ENCODE assay signal across 19 mouse cellular contexts in the genomic region with DNA sequence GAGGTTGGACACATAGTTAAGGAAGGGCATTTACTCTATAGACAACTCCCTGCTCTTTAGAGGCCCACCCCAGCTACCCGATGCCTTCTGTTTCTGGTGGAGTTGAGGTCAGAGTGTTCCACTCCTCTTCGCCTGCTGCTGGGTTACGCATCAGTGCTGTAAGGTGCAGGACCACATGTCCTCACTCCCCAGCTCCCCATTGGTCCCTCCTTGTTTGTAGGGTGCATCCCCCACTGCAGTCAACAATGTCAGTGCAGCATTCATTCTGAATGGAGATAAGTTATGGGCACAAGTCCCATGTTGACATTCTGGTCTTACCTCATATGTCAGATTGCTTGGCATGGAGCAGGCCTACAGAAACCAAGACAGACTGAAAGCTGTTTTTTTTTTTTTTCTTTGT.
DNase-seq lines count a peak whose midpoint lies in the region; ATAC-seq lines count a peak whose summit lies in the region.
"Had no signal": no experiment of that assay in that cellular context is flagged by ENCODE, and none has a peak within 500 bp of the region (broad histone marks: within the 10 kb centered on the region; RNA-seq: fewer than 3 reads in every experiment).

No protein-coding gene starts in this region.

- no peak overlapping the region for H3K9ac ChIP-seq in forebrain, embryonic 14.5 days (ENCODE audit: low read length)
- no peak overlapping the region for H3K9ac ChIP-seq in hindbrain, embryonic 15.5 days
- no peak overlapping the region for H3K9ac ChIP-seq in hindbrain, embryonic 16.5 days (ENCODE audit: low read depth, low read length)
- no peak overlapping the region for H3K9ac ChIP-seq in midbrain, embryonic 11.5 days (ENCODE audit: low read length)
- no peak overlapping the region for H3K9ac ChIP-seq in midbrain, embryonic 16.5 days (ENCODE audit: low read depth, low read length)
- no peak overlapping the region for H3K9ac ChIP-seq in forebrain, embryonic 16.5 days (replicated peaks; ENCODE audit: low read depth, low read length)
- H3K9ac ChIP-seq: liver, embryonic 14.5 days had no signal

- no peak overlapping the region for H3K4me3 ChIP-seq in forebrain, embryonic 14.5 days (ENCODE audit: low read depth, low read length)
- H3K4me3 ChIP-seq in forebrain, embryonic 10.5 days, result no peak overlapping the region
- H3K4me3 ChIP-seq in hindbrain, embryonic 15.5 days, result no peak overlapping the region
- H3K4me3 ChIP-seq in hindbrain, embryonic 16.5 days (ENCODE audit: low read length), result no peak overlapping the region
- no peak overlapping the region for H3K4me3 ChIP-seq in midbrain, embryonic 11.5 days (ENCODE audit: low read depth, low read length)
- no peak overlapping the region for H3K4me3 ChIP-seq in midbrain, embryonic 16.5 days (ENCODE audit: low read depth, low read length)
- no peak overlapping the region for H3K4me3 ChIP-seq in forebrain, embryonic 16.5 days (replicated peaks; ENCODE audit: low read length)
- H3K4me3 ChIP-seq: midbrain, embryonic 10.5 days; myocyte had no signal

- no peak for ATAC-seq in forebrain, embryonic 14.5 days
- peak; percentile 62 for ATAC-seq in hindbrain, embryonic 15.5 days (ENCODE audit: low FRiP score, low read depth)
- ATAC-seq in hindbrain, embryonic 16.5 days, result no peak
- no peak for ATAC-seq in midbrain, embryonic 11.5 days (ENCODE audit: low FRiP score)
- no peak for ATAC-seq in midbrain, embryonic 16.5 days
- 0 out of 2 replicates have a peak, but pooled peaks have one; percentile 38 for ATAC-seq in forebrain, embryonic 16.5 days
- ATAC-seq: inflammation-experienced regulatory T-cells, adult 6 months had no signal

- 87% methylated on average over 3 of the region's 3 CpGs for WGBS in forebrain, embryonic 14.5 days
- WGBS in forebrain, embryonic 10.5 days, result 91% methylated on average over 3 of the region's 3 CpGs
- WGBS in hindbrain, embryonic 15.5 days, result 83% methylated on average over 3 of the region's 3 CpGs
- 70% methylated on average over 3 of the region's 3 CpGs for WGBS in hindbrain, embryonic 16.5 days
- 85% methylated on average over 3 of the region's 3 CpGs for WGBS in midbrain, embryonic 11.5 days
- 91% methylated on average over 3 of the region's 3 CpGs for WGBS in midbrain, embryonic 16.5 days
- 76% methylated on average over 3 of the region's 3 CpGs for WGBS in forebrain, embryonic 16.5 days

- H3K27me3 ChIP-seq in forebrain, embryonic 14.5 days (replicated peaks; ENCODE audit: control insufficient read depth, insufficient read depth, low read length), result no peaks in the 10 kb centered on the region
- H3K27me3 ChIP-seq in forebrain, embryonic 10.5 days (ENCODE audit: poor library complexity, severe bottlenecking), result no peaks in the 10 kb centered on the region
- no peaks in the 10 kb centered on the region for H3K27me3 ChIP-seq in hindbrain, embryonic 15.5 days
- no peaks in the 10 kb centered on the region for H3K27me3 ChIP-seq in hindbrain, embryonic 16.5 days (replicated peaks; ENCODE audit: control insufficient read depth, insufficient read depth, low read length)
- no peaks in the 10 kb centered on the region for H3K27me3 ChIP-seq in midbrain, embryonic 11.5 days (ENCODE audit: control insufficient read depth, insufficient read depth, low read length)
- no peaks in the 10 kb centered on the region for H3K27me3 ChIP-seq in midbrain, embryonic 16.5 days (ENCODE audit: control insufficient read depth, insufficient read depth, low read depth, low read length)
- no peaks in the 10 kb centered on the region for H3K27me3 ChIP-seq in forebrain, embryonic 16.5 days (replicated peaks; ENCODE audit: control insufficient read depth, insufficient read depth, low read length)

- H3K9me3 ChIP-seq in forebrain, embryonic 14.5 days (replicated peaks; ENCODE audit: control insufficient read depth, low read length), result no peaks in the 10 kb centered on the region
- no peaks in the 10 kb centered on the region for H3K9me3 ChIP-seq in forebrain, embryonic 10.5 days
- H3K9me3 ChIP-seq in hindbrain, embryonic 15.5 days, result no peaks in the 10 kb centered on the region
- H3K9me3 ChIP-seq in hindbrain, embryonic 16.5 days (ENCODE audit: control insufficient read depth, low read length), result no peaks in the 10 kb centered on the region
- H3K9me3 ChIP-seq in midbrain, embryonic 11.5 days (ENCODE audit: control insufficient read depth, low read length), result no peaks in the 10 kb centered on the region
- no peaks in the 10 kb centered on the region for H3K9me3 ChIP-seq in midbrain, embryonic 16.5 days (replicated peaks; ENCODE audit: control insufficient read depth, low read length, poor library complexity, severe bottlenecking)
- no peaks in the 10 kb centered on the region for H3K9me3 ChIP-seq in forebrain, embryonic 16.5 days (ENCODE audit: control insufficient read depth, low read length)
- H3K9me3 ChIP-seq: midbrain, embryonic 10.5 days had no signal

- no peak overlapping the region for H3K27ac ChIP-seq in forebrain, embryonic 14.5 days (ENCODE audit: low read depth, low read length)
- H3K27ac ChIP-seq in forebrain, embryonic 10.5 days, result no peak overlapping the region
- no peak overlapping the region for H3K27ac ChIP-seq in hindbrain, embryonic 15.5 days (replicated peaks)
- H3K27ac ChIP-seq in hindbrain, embryonic 16.5 days (ENCODE audit: low read depth, low read length), result no peak overlapping the region
- no peak overlapping the region for H3K27ac ChIP-seq in midbrain, embryonic 11.5 days (ENCODE audit: low read depth, low read length)
- no peak overlapping the region for H3K27ac ChIP-seq in midbrain, embryonic 16.5 days (ENCODE audit: low read length)
- no peak overlapping the region for H3K27ac ChIP-seq in forebrain, embryonic 16.5 days (ENCODE audit: low read length)
- H3K27ac ChIP-seq: liver, embryonic 14.5 days; midbrain, embryonic 10.5 days had no signal

- no peak overlapping the region for H3K4me2 ChIP-seq in forebrain, embryonic 14.5 days (ENCODE audit: low read length)
- H3K4me2 ChIP-seq in hindbrain, embryonic 15.5 days, result no peak overlapping the region
- no peak overlapping the region for H3K4me2 ChIP-seq in hindbrain, embryonic 16.5 days (ENCODE audit: low read length)
- H3K4me2 ChIP-seq in midbrain, embryonic 11.5 days, result no peak overlapping the region
- H3K4me2 ChIP-seq in midbrain, embryonic 16.5 days (ENCODE audit: low read length), result no peak overlapping the region
- H3K4me2 ChIP-seq in forebrain, embryonic 16.5 days (ENCODE audit: low read length), result no peak overlapping the region

- peak; percentile 29 for DNase-seq in forebrain, embryonic 14.5 days (ENCODE audit: low spot score)
- DNase-seq in forebrain, embryonic 10.5 days (ENCODE audit: extremely low spot score, low spot score), result no peak
- DNase-seq in midbrain, embryonic 11.5 days (ENCODE audit: low spot score, missing footprints), result peak; percentile 59
- no peak for DNase-seq in natural killer cell, adult 2 months (ENCODE audit: low spot score in 2 of 2)
- DNase-seq: adrenal gland, postnatal 14 days; cerebellum, adult 8-10 months; heart, postnatal 36 days; kidney, postnatal 10 days; layer of hippocampus, adult 9-11 months; lung, postnatal 10 days; thymus, adult 2 months had no signal

- H3K36me3 ChIP-seq in forebrain, embryonic 14.5 days (ENCODE audit: control insufficient read depth, insufficient read depth, low read length), result no peaks in the 10 kb centered on the region
- no peaks in the 10 kb centered on the region for H3K36me3 ChIP-seq in forebrain, embryonic 10.5 days (replicated peaks)
- no peaks in the 10 kb centered on the region for H3K36me3 ChIP-seq in hindbrain, embryonic 15.5 days
- H3K36me3 ChIP-seq in hindbrain, embryonic 16.5 days (ENCODE audit: control insufficient read depth, insufficient read depth, low read length), result no peaks in the 10 kb centered on the region
- no peaks in the 10 kb centered on the region for H3K36me3 ChIP-seq in midbrain, embryonic 11.5 days (ENCODE audit: control insufficient read depth, insufficient read depth, low read length)
- no peaks in the 10 kb centered on the region for H3K36me3 ChIP-seq in midbrain, embryonic 16.5 days (ENCODE audit: control insufficient read depth, insufficient read depth, low read length)
- no peaks in the 10 kb centered on the region for H3K36me3 ChIP-seq in forebrain, embryonic 16.5 days (ENCODE audit: control insufficient read depth, insufficient read depth)
- H3K36me3 ChIP-seq: midbrain, embryonic 10.5 days had no signal

- 0 out of 2 replicates have a peak, but pooled peaks cover 11% of the 10 kb centered on the region for H3K4me1 ChIP-seq in forebrain, embryonic 14.5 days (ENCODE audit: control insufficient read depth, insufficient read depth, low read length)
- peaks cover 28% of the 10 kb centered on the region for H3K4me1 ChIP-seq in forebrain, embryonic 10.5 days
- peaks cover 24% of the 10 kb centered on the region for H3K4me1 ChIP-seq in hindbrain, embryonic 15.5 days (replicated peaks)
- peaks cover 7% of the 10 kb centered on the region for H3K4me1 ChIP-seq in hindbrain, embryonic 16.5 days (ENCODE audit: control insufficient read depth, insufficient read depth, low read depth, low read length)
- no peaks in the 10 kb centered on the region for H3K4me1 ChIP-seq in midbrain, embryonic 11.5 days (ENCODE audit: control insufficient read depth, insufficient read depth, low read length)
- H3K4me1 ChIP-seq in midbrain, embryonic 16.5 days (ENCODE audit: control insufficient read depth, insufficient read depth, low read length), result peaks cover 8% of the 10 kb centered on the region; the same call in 1 of the 2 replicates
- peaks cover 10% of the 10 kb centered on the region for H3K4me1 ChIP-seq in forebrain, embryonic 16.5 days (replicated peaks; ENCODE audit: control insufficient read depth, insufficient read depth, low read length)

Comparison
In these comparisons a context has a peak if more than half of its experiments do, and no peak if none do; other contexts are left out.
1. ATAC-seq: peak in hindbrain, embryonic 15.5 days (single experiment) and forebrain, embryonic 16.5 days (single experiment); none in forebrain, embryonic 14.5 days (single experiment), hindbrain, embryonic 16.5 days (single experiment), midbrain, embryonic 11.5 days (single experiment) and midbrain, embryonic 16.5 days (single experiment).
2. DNase-seq: peak in forebrain, embryonic 14.5 days (single experiment) and midbrain, embryonic 11.5 days (single experiment); none in forebrain, embryonic 10.5 days (single experiment) and natural killer cell, adult 2 months (0 of 2).